Mouse (Mus musculus): Measurements from ENCODE around the gene Gm2431. TPM values are rescaled to one million over a fixed set of nuclear protein-coding genes. Genes with fewer than 3 reads are reported as not detected.
"Not testable (repeated sequence)": the region's sequence is repeated elsewhere in the genome, so short reads cannot be mapped to it uniquely, and the experiment has no call there.

The Gm2431 gene
- total and polyA plus RNA-seq, 3 experiments: not detected

DNA sequence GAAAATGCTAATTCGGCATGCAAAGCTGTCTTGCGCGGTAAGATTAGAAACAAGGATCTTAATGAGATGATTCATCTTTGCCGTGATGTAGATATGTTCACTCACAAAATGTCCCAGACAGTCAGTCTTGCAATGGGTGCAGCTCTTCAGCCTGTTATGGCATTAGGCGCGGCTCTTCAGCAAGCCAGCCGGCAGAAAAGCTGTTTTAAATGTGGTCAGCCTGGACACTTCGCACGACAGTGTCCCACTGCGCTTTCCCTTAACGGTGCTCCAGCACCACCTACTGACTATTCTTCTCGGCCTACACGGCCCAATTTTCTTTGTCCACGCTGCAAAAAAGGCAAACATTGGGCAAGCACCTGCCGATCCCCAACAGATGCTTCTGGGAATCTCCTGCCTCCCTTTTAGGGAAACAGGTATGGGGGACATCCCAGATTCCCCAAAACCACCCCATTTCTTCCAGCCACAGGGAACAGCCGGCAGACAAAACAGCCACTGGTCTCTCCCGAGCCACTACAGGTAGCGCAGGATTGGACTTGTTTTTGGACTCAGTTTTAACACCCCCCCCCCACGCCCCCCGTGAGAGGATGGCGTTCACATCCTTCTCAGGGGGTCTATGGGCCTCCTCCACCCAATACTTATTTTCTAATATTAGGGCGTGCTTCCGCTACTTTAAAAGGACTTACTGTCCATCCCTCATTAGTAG lies 27.1 kb upstream of the Gm2431 start:
- no peak overlapping the region for H3K4me3 ChIP-seq (ENCODE audit: low read depth, low read length)
- H3K9me3 ChIP-seq (replicated peaks): no peaks in the 10 kb centered on the region
- H3K27me3 ChIP-seq (ENCODE audit: insufficient read depth, low read length): peaks cover 32% of the 10 kb centered on the region
- ATAC-seq (ENCODE audit: extremely low read depth, insufficient number of reproducible peaks, low FRiP score, poor library complexity, severe bottlenecking) (no peak), DNase-seq (ENCODE audit: low spot score) (no peak)
- H3K4me1 ChIP-seq (ENCODE audit: insufficient read depth, low read depth, low read length): peaks cover 6% of the 10 kb centered on the region; the same call in 1 of the 2 replicates
- H3K36me3 ChIP-seq (replicated peaks): no peaks in the 10 kb centered on the region
- no peak for TF ChIP-seq TAL1 (conservative IDR thresholded peaks at IDR 0.05; ENCODE audit: low read depth, low read length)
- no peak for TF ChIP-seq POLR2AphosphoS5 (IDR thresholded peaks at IDR 0.05; ENCODE audit: insufficient replicate concordance, low read depth, low read length)

DNA sequence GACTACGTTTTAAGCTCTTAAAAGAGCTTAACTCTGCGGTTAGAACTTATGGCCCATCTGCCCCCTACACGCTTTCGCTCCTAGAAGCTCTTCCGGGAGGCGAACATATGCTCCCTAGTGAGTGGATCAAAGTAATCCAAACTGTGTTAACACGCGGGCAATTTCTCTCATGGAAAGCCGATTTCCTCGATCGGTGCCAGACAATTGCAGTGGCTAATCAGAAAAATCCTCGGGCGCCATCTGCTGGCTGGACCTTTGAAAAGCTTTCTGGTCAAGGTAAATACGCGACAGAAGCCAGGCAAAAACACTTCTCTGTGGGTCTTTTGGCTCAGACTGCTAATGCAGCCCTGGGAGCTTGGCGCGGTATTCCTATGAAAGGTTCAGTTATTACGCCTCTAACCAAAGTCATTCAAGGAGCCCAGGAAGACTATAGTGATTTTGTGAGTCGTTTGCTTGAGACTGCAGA lies 26.5 kb upstream of the Gm2431 start:
- peak overlapping the region; percentile 53; the same call in 1 of the 2 replicates for H3K4me3 ChIP-seq (ENCODE audit: low read depth, low read length)
- peaks cover 6% of the 10 kb centered on the region; the same call in 1 of the 2 replicates for H3K4me1 ChIP-seq (ENCODE audit: insufficient read depth, low read depth, low read length)
- TF ChIP-seq TAL1 (conservative IDR thresholded peaks at IDR 0.05; ENCODE audit: low read depth, low read length) (no peak), CTCF (IDR thresholded peaks at IDR 0.05; ENCODE audit: low read depth, low read length) (peak; percentile 20; the same call in 1 of the 2 replicates)
- no peaks in the 10 kb centered on the region for H3K36me3 ChIP-seq (replicated peaks)
- H3K9me3 ChIP-seq (replicated peaks): no peaks in the 10 kb centered on the region
- ATAC-seq (ENCODE audit: extremely low read depth, insufficient number of reproducible peaks, low FRiP score, poor library complexity, severe bottlenecking): 0 out of 2 replicates have a peak, but pooled peaks have one; percentile 15
- peak; percentile 25 for DNase-seq (ENCODE audit: low spot score)
- H3K27me3 ChIP-seq (ENCODE audit: insufficient read depth, low read length): peaks cover 38% of the 10 kb centered on the region

DNA sequence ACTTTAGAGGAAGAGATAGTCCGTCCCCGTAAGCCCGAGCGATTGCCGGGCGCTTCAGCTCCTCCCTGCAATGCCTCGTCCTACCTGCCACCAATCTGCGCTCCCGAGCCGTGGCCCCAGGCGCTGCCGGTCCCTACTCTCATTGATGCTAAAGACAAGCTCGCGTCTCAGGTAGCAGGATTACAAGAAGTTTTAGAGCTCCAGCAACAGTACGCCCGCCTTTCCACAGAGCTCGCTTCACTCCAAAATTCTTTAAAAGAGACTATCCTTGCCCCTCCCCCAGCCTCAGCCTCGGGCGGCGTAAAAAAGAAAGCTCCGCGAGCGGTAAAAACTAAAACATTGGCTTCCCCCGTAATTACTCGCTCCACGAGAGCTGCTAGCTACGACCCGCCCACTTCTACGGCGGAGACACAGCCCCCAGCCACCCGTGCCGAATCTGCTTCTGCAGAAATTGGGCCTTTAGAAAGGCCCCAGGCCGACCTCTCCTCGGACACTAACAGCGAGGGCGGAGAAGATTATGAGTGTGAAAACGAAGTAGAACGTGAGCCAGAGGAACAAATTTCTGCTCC lies 26.0 kb upstream of the Gm2431 start:
- ATAC-seq (ENCODE audit: extremely low read depth, insufficient number of reproducible peaks, low FRiP score, poor library complexity, severe bottlenecking): peak; percentile 34
- peak; percentile 11 for DNase-seq (ENCODE audit: low spot score)
- H3K9me3 ChIP-seq (replicated peaks): no peaks in the 10 kb centered on the region
- peak overlapping the region; percentile 53; the same call in 1 of the 2 replicates for H3K4me3 ChIP-seq (ENCODE audit: low read depth, low read length)
- peaks cover 38% of the 10 kb centered on the region for H3K27me3 ChIP-seq (ENCODE audit: insufficient read depth, low read length)
- H3K36me3 ChIP-seq (replicated peaks): no peaks in the 10 kb centered on the region
- no peak for TF ChIP-seq CTCF (IDR thresholded peaks at IDR 0.05; ENCODE audit: low read depth, low read length)
- TF ChIP-seq GATA2 (IDR thresholded peaks at IDR 0.05; ENCODE audit: borderline replicate concordance, low read depth, low read length): no peak
- peaks cover 6% of the 10 kb centered on the region; the same call in 1 of the 2 replicates for H3K4me1 ChIP-seq (ENCODE audit: insufficient read depth, low read depth, low read length)

DNA sequence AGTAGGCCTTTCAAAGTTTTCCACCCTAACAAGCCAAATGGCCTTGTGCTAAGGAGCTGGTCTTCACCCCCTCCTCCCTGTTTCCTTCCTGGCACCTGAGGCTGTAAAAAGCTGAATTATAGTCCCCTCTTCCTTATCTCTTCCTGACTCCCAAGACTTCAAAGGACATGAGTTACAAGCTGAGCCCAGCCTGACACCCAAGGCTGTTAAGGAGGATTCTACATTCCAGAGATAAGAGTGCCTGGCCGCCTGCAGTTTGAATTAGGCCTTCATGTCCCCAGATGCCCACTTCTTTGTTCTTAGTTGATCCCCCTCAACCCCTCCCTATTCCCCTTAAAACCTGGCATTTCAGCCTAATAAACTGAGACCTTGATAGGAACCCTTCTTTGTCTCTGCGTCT lies 24.7 kb upstream of the Gm2431 start:
- H3K9me3 ChIP-seq (replicated peaks); H3K4me1 ChIP-seq (ENCODE audit: insufficient read depth, low read depth, low read length); DNase-seq (ENCODE audit: low spot score); H3K36me3 ChIP-seq (replicated peaks); ATAC-seq (ENCODE audit: extremely low read depth, insufficient number of reproducible peaks, low FRiP score, poor library complexity, severe bottlenecking); H3K4me3 ChIP-seq (ENCODE audit: low read depth, low read length): not testable (repeated sequence)
- peaks cover 38% of the 10 kb centered on the region for H3K27me3 ChIP-seq (ENCODE audit: insufficient read depth, low read length)

DNA sequence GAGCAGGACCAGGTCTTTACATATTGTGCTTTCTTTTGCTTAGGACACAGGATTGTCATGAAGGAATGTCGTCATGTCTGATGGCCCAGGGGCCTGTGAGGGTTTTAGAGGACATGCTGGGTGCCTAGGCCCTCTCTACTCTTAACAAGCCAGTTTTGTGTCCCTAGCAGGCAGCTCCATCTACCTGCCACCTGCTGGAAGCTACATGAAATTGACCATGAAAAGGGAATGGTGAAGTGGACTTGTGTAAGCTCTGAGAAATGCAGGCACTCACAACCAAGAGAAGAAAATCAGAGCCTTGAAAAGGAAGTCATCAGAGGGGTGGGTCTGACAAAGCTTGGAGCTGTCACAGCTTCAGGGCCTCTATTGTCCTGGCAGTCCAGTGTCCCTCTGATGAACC lies 21.1 kb upstream of the Gm2431 start:
- H3K4me1 ChIP-seq (ENCODE audit: insufficient read depth, low read depth, low read length); H3K9me3 ChIP-seq (replicated peaks); DNase-seq (ENCODE audit: low spot score); H3K4me3 ChIP-seq (ENCODE audit: low read depth, low read length); ATAC-seq (ENCODE audit: extremely low read depth, insufficient number of reproducible peaks, low FRiP score, poor library complexity, severe bottlenecking); H3K36me3 ChIP-seq (replicated peaks): not testable (repeated sequence)
- peaks cover 27% of the 10 kb centered on the region for H3K27me3 ChIP-seq (ENCODE audit: insufficient read depth, low read length)

DNA sequence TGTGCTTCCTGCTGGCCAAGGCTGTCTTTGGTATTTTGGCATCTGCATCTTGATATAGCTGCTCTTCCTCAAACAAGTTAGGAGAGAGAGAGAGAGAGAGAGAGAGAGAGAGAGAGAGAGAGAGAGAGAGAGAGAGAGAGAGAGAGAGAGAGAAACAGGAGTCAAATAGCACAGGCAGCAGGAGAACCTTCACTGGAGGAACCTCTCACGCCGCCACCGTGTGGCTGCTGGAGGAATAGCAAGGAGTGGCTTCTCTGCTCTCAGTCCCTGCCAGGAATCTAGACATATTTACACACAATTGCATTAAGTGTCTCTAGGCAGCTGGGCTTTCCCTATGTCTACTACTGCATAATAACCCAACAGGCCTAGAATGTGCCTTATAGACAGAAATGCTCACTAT lies 20.0 kb upstream of the Gm2431 start:
- not testable (repeated sequence) for H3K9me3 ChIP-seq (replicated peaks); H3K36me3 ChIP-seq (replicated peaks); ATAC-seq (ENCODE audit: extremely low read depth, insufficient number of reproducible peaks, low FRiP score, poor library complexity, severe bottlenecking); H3K4me1 ChIP-seq (ENCODE audit: insufficient read depth, low read depth, low read length); DNase-seq (ENCODE audit: low spot score); H3K4me3 ChIP-seq (ENCODE audit: low read depth, low read length)
- H3K27me3 ChIP-seq (ENCODE audit: insufficient read depth, low read length): peaks cover 21% of the 10 kb centered on the region
- TF ChIP-seq CTCF (IDR thresholded peaks at IDR 0.05; ENCODE audit: low read depth, low read length): peak; percentile 66

DNA sequence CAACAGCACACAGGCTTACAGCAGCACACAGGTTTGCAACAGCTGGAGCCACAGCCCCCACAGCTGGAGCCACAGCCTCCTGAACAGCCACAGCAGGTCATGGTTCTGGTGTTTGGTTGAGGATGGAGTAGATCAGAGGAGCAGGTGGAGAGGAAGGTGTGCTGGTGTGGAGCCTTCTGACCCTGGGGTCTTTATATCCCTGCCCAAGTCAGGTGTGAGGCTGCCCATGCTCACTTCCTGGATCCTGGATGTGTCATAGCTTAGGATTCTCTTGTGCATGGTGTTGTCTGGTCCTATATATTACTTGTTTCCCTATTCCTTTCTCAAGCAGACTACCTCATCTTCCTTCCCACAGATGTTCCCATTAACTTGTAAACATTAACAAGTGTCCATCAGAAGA lies 16.1 kb upstream of the Gm2431 start, which contains the start of gene Gm4559:
Gm4559 (minus strand) TSS at position 101 of the 400 bp plus-strand sequence.
- not testable (repeated sequence) for H3K4me3 ChIP-seq (ENCODE audit: low read depth, low read length); H3K27me3 ChIP-seq (ENCODE audit: insufficient read depth, low read length); DNase-seq (ENCODE audit: low spot score); H3K4me1 ChIP-seq (ENCODE audit: insufficient read depth, low read depth, low read length); H3K9me3 ChIP-seq (replicated peaks); ATAC-seq (ENCODE audit: extremely low read depth, insufficient number of reproducible peaks, low FRiP score, poor library complexity, severe bottlenecking); H3K36me3 ChIP-seq (replicated peaks)

All from G1E (cell line).